Mouse (Mus musculus): ENCODE results near the gene Fiz1. TPM values are rescaled to one million over a fixed set of nuclear protein-coding genes. Genes with fewer than 3 reads are reported as not detected.

Gene Fiz1
- total and polyA plus RNA-seq, 2 experiments, result 6.2 to 19.3 TPM

DNA sequence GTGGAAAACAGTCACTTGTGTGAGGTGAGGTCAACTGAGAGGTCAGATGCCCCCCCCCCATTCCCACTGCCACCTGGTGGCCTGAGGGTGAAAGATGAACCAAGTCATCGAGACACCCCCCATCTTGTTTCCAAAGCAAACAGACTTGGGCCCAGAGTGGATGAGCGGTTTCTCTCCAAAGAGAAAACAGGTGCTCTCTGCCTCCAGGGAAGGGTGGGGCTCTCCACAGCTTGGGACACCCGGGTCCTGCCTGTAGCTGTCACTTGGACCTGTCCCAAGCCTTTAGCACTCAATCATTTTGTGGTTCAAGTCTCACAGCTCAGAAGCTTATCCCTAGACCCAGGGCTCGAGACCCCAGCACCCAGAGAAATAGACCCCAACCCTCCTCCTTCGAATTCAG, 51.0 kb downstream of the Fiz1 start:
- no peaks in the 10 kb centered on the region for H3K79me2 ChIP-seq (ENCODE audit: control insufficient read depth, insufficient read depth, low read length)
- H3K27me3 ChIP-seq (ENCODE audit: control insufficient read depth, insufficient read depth, low read length), result no peaks in the 10 kb centered on the region
- DNase-seq (ENCODE audit: extremely low read depth, low read depth, low spot score), result no peak
- no peak overlapping the region for H3K9ac ChIP-seq (ENCODE audit: low read depth, low read length)
- peaks cover 2% of the 10 kb centered on the region; the same call in 1 of the 2 replicates for H3K4me1 ChIP-seq (ENCODE audit: control insufficient read depth, insufficient read depth, low read length)
- H3K36me3 ChIP-seq (ENCODE audit: control insufficient read depth, insufficient read depth, low read length), result no peaks in the 10 kb centered on the region
- no peak overlapping the region for H3K27ac ChIP-seq (replicated peaks; ENCODE audit: insufficient read depth, low read depth, low read length)
- TF ChIP-seq POLR2A (IDR thresholded peaks at IDR 0.05; ENCODE audit: extremely low read depth, insufficient read depth, low read length), result no peak
- no peak for TF ChIP-seq CTCF (IDR thresholded peaks at IDR 0.05; ENCODE audit: low read depth, low read length)
- H3K4me3 ChIP-seq (ENCODE audit: insufficient read depth, low read depth, low read length), result no peak overlapping the region
- WGBS, result 71% methylated on average over 5 of the region's 5 CpGs

DNA sequence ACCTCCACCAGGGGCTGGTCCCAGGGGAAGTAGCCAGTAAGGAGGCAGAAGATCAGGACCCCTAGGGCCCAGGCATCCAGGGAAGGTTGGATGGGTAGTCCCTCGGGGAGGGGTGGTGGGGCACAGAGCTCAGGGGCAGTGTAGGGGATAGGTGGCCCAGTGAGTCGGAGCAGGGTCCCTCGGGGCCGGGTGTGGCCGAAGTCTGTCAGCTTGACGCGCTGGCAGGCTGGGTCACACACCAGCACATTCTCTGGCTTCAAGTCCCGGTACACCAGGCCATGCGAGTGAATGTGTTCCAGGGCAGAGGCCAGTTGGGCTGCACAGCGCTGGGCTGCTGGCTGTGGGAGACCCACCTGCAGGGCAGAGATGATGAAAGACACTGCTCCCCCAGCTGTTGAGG, 57.1 kb downstream of the Fiz1 start:
- H3K4me3 ChIP-seq (ENCODE audit: insufficient read depth, low read depth, low read length), result no peak overlapping the region
- no peaks in the 10 kb centered on the region for H3K36me3 ChIP-seq (ENCODE audit: control insufficient read depth, insufficient read depth, low read length)
- no peaks in the 10 kb centered on the region for H3K4me1 ChIP-seq (ENCODE audit: control insufficient read depth, insufficient read depth, low read length)
- TF ChIP-seq CTCF (IDR thresholded peaks at IDR 0.05; ENCODE audit: low read depth, low read length) (no peak), POLR2A (IDR thresholded peaks at IDR 0.05; ENCODE audit: extremely low read depth, insufficient read depth, low read length) (no peak)
- DNase-seq (ENCODE audit: extremely low read depth, low read depth, low spot score), result no peak
- no peaks in the 10 kb centered on the region for H3K79me2 ChIP-seq (ENCODE audit: control insufficient read depth, insufficient read depth, low read length)
- H3K27me3 ChIP-seq (ENCODE audit: control insufficient read depth, insufficient read depth, low read length), result no peaks in the 10 kb centered on the region
- 91% methylated on average over 10 of the region's 10 CpGs for WGBS
- no peak overlapping the region for H3K9ac ChIP-seq (ENCODE audit: low read depth, low read length)
- no peak overlapping the region for H3K27ac ChIP-seq (replicated peaks; ENCODE audit: insufficient read depth, low read depth, low read length)

Other genes with a start within 250 kb of the Fiz1 start
- gene Fam71e2, start 243.4 kb downstream of the Fiz1 start, total RNA-seq (2014; rRNA removed), result not detected in 2 replicates
- not detected in 2 replicates for gene Fam71e2, start 243.4 kb downstream of the Fiz1 start, polyA plus RNA-seq (2012; rRNA removed)
- gene Il11, start 231.8 kb downstream of the Fiz1 start, total RNA-seq (2014; rRNA removed), result not detected in 2 replicates
- gene Il11, start 231.8 kb downstream of the Fiz1 start, polyA plus RNA-seq (2012; rRNA removed), result 0.09 TPM in 1 of 2 replicates, not detected in the other
- gene Tmem190, start 231.8 kb downstream of the Fiz1 start, total RNA-seq (2014; rRNA removed), result not detected in 2 replicates
- gene Tmem190, start 231.8 kb downstream of the Fiz1 start, polyA plus RNA-seq (2012; rRNA removed), result not detected in 2 replicates
- 16.4 and 17.3 TPM in 2 replicates for gene Tmem238, start 225.0 kb downstream of the Fiz1 start, total RNA-seq (2014; rRNA removed)
- gene Tmem238, start 225.0 kb downstream of the Fiz1 start, polyA plus RNA-seq (2012; rRNA removed), result 73.2 and 92.1 TPM in 2 replicates
- gene Rpl28, start 221.8 kb downstream of the Fiz1 start, total RNA-seq (2014; rRNA removed), result 58.4 and 69.2 TPM in 2 replicates
- gene Rpl28, start 221.8 kb downstream of the Fiz1 start, polyA plus RNA-seq (2012; rRNA removed), result 211 and 226 TPM in 2 replicates
- gene Ube2s, start 202.1 kb downstream of the Fiz1 start, total RNA-seq (2014; rRNA removed), result 22.4 and 24.2 TPM in 2 replicates
- gene Ube2s, start 202.1 kb downstream of the Fiz1 start, polyA plus RNA-seq (2012; rRNA removed), result 45.9 and 74.3 TPM in 2 replicates
- gene Shisa7, start 170.0 kb downstream of the Fiz1 start, total RNA-seq (2014; rRNA removed), result under 0.01 TPM in 1 of 2 replicates, not detected in the other
- gene Shisa7, start 170.0 kb downstream of the Fiz1 start, polyA plus RNA-seq (2012; rRNA removed), result 0.02 and 0.12 TPM in 2 replicates
- gene Isoc2b, start 144.4 kb downstream of the Fiz1 start, total RNA-seq (2014; rRNA removed), result 23.6 and 40.2 TPM in 2 replicates
- 24.0 and 34.6 TPM in 2 replicates for gene Isoc2b, start 144.4 kb downstream of the Fiz1 start, polyA plus RNA-seq (2012; rRNA removed)
- 54.3 and 63.5 TPM in 2 replicates for gene Isoc2a, start 137.5 kb downstream of the Fiz1 start, total RNA-seq (2014; rRNA removed)
- 103 and 110 TPM in 2 replicates for gene Isoc2a, start 137.5 kb downstream of the Fiz1 start, polyA plus RNA-seq (2012; rRNA removed)
- not detected in 2 replicates for gene Gm36210, start 108.2 kb downstream of the Fiz1 start, total RNA-seq (2014; rRNA removed)
- gene Gm36210, start 108.2 kb downstream of the Fiz1 start, polyA plus RNA-seq (2012; rRNA removed), result 0.13 TPM in 1 of 2 replicates, not detected in the other
- gene Zfp628, start 99.5 kb downstream of the Fiz1 start, total RNA-seq (2014; rRNA removed), result 0.55 and 0.74 TPM in 2 replicates
- 6.2 and 8.3 TPM in 2 replicates for gene Zfp628, start 99.5 kb downstream of the Fiz1 start, polyA plus RNA-seq (2012; rRNA removed)
- 0.20 and 0.28 TPM in 2 replicates for gene Nat14, start 92.7 kb downstream of the Fiz1 start, total RNA-seq (2014; rRNA removed)
- 0.66 and 0.75 TPM in 2 replicates for gene Nat14, start 92.7 kb downstream of the Fiz1 start, polyA plus RNA-seq (2012; rRNA removed)
- 0.07 and 0.18 TPM in 2 replicates for gene Ssc5d, start 88.9 kb downstream of the Fiz1 start, total RNA-seq (2014; rRNA removed)
- gene Ssc5d, start 88.9 kb downstream of the Fiz1 start, polyA plus RNA-seq (2012; rRNA removed), result 0.14 and 0.26 TPM in 2 replicates
- gene Sbk2, start 50.3 kb downstream of the Fiz1 start, total RNA-seq (2014; rRNA removed), result not detected in 2 replicates
- 0.12 TPM in 1 of 2 replicates, not detected in the other for gene Sbk2, start 50.3 kb downstream of the Fiz1 start, polyA plus RNA-seq (2012; rRNA removed)
- gene Sbk3, start 43.5 kb downstream of the Fiz1 start, total RNA-seq (2014; rRNA removed), result not detected in 2 replicates
- not detected in 2 replicates for gene Sbk3, start 43.5 kb downstream of the Fiz1 start, polyA plus RNA-seq (2012; rRNA removed)
- 1.2 TPM in 2 replicates for gene Zfp579, start 18.5 kb downstream of the Fiz1 start, total RNA-seq (2014; rRNA removed)
- 10.8 and 13.0 TPM in 2 replicates for gene Zfp579, start 18.5 kb downstream of the Fiz1 start, polyA plus RNA-seq (2012; rRNA removed)
- gene Zfp524, start 282 bp downstream of the Fiz1 start, total RNA-seq (2014; rRNA removed), result 6.7 and 10.7 TPM in 2 replicates
- gene Zfp524, start 282 bp downstream of the Fiz1 start, polyA plus RNA-seq (2012; rRNA removed), result 38.3 and 41.1 TPM in 2 replicates
- 0.55 and 1.1 TPM in 2 replicates for gene Gm44973, start 799 bp upstream of the Fiz1 start, total RNA-seq (2014; rRNA removed)
- not detected in 2 replicates for gene Gm44973, start 799 bp upstream of the Fiz1 start, polyA plus RNA-seq (2012; rRNA removed)
- 4.1 and 4.3 TPM in 2 replicates for gene Zfp865, start 5.7 kb upstream of the Fiz1 start, total RNA-seq (2014; rRNA removed)
- gene Zfp865, start 5.7 kb upstream of the Fiz1 start, polyA plus RNA-seq (2012; rRNA removed), result 11.2 and 14.6 TPM in 2 replicates
- gene Ccdc106, start 5.9 kb upstream of the Fiz1 start, total RNA-seq (2014; rRNA removed), result 0.20 and 0.28 TPM in 2 replicates
- 0.30 and 0.35 TPM in 2 replicates for gene Ccdc106, start 5.9 kb upstream of the Fiz1 start, polyA plus RNA-seq (2012; rRNA removed)
- gene 4632433K11Rik, start 19.4 kb upstream of the Fiz1 start, total RNA-seq (2014; rRNA removed), result 0.28 TPM in 1 of 2 replicates, not detected in the other
- gene 4632433K11Rik, start 19.4 kb upstream of the Fiz1 start, polyA plus RNA-seq (2012; rRNA removed), result not detected in 2 replicates
- 2.4 and 2.8 TPM in 2 replicates for gene Zfp784, start 23.7 kb upstream of the Fiz1 start, total RNA-seq (2014; rRNA removed)
- 2.7 and 2.9 TPM in 2 replicates for gene Zfp784, start 23.7 kb upstream of the Fiz1 start, polyA plus RNA-seq (2012; rRNA removed)
- 0.18 and 0.20 TPM in 2 replicates for gene Zfp580, start 36.8 kb upstream of the Fiz1 start, total RNA-seq (2014; rRNA removed)
- gene Zfp580, start 36.8 kb upstream of the Fiz1 start, polyA plus RNA-seq (2012; rRNA removed), result 1.9 and 2.2 TPM in 2 replicates
- 30.4 and 35.2 TPM in 2 replicates for gene U2af2, start 47.4 kb upstream of the Fiz1 start, total RNA-seq (2014; rRNA removed)
- gene U2af2, start 47.4 kb upstream of the Fiz1 start, polyA plus RNA-seq (2012; rRNA removed), result 70.6 and 90.4 TPM in 2 replicates
- gene Epn1, start 65.5 kb upstream of the Fiz1 start, total RNA-seq (2014; rRNA removed), result 54.2 and 81.8 TPM in 2 replicates
- 203 and 212 TPM in 2 replicates for gene Epn1, start 65.5 kb upstream of the Fiz1 start, polyA plus RNA-seq (2012; rRNA removed)
- not detected in 2 replicates for gene Rfpl4, start 102.3 kb upstream of the Fiz1 start, total RNA-seq (2014; rRNA removed)
- not detected in 2 replicates for gene Rfpl4, start 102.3 kb upstream of the Fiz1 start, polyA plus RNA-seq (2012; rRNA removed)
- 1.7 and 2.7 TPM in 2 replicates for gene Rasl2-9, start 111.3 kb upstream of the Fiz1 start, total RNA-seq (2014; rRNA removed)
- 0.45 TPM in 2 replicates for gene Rasl2-9, start 111.3 kb upstream of the Fiz1 start, polyA plus RNA-seq (2012; rRNA removed)
- not detected in 2 replicates for gene Vmn1r55, start 135.0 kb upstream of the Fiz1 start, total RNA-seq (2014; rRNA removed)
- gene Vmn1r55, start 135.0 kb upstream of the Fiz1 start, polyA plus RNA-seq (2012; rRNA removed), result not detected in 2 replicates
- not detected in 2 replicates for gene Vmn1r56, start 182.1 kb upstream of the Fiz1 start, total RNA-seq (2014; rRNA removed)
- not detected in 2 replicates for gene Vmn1r56, start 182.1 kb upstream of the Fiz1 start, polyA plus RNA-seq (2012; rRNA removed)
- gene Vmn1r57, start 203.8 kb upstream of the Fiz1 start, total RNA-seq (2014; rRNA removed), result not detected in 2 replicates
- not detected in 2 replicates for gene Vmn1r57, start 203.8 kb upstream of the Fiz1 start, polyA plus RNA-seq (2012; rRNA removed)

All from liver, adult 2 months (tissue).